Mouse (Mus musculus) CH12.LX (cell line): Measurements from ENCODE around the gene Rreb1. TPM values are rescaled to one million over a fixed set of nuclear protein-coding genes. Genes with fewer than 3 reads are reported as not detected.

Source experiments
- DNase-seq: peaks from one replicate; pipeline ENCODE4 v3.0.0-alpha.2; 2013; ENCODE audit errors: extremely low read depth
- H3K27ac ChIP-seq: 2 replicates; pipeline ENCODE4 v1.5.1; 2012; ENCODE audit warnings: low read depth, mild to moderate bottlenecking, control low read depth, moderate library complexity; ENCODE audit not compliant: insufficient read depth
- H3K27me3 ChIP-seq: replicated peaks from 2 replicates; pipeline ENCODE3; 2012; ENCODE audit warnings: inconsistent platforms
- H3K36me3 ChIP-seq, 2 experiments: replicated peaks in 1 of 2; 2 replicates each; pipeline versions ENCODE3 to v1.6.1; 2012; ENCODE audit warnings: inconsistent platforms in 1 of 2, low read length in 1 of 2, mild to moderate bottlenecking in 1 of 2, mixed read lengths in 1 of 2, moderate library complexity in 1 of 2; ENCODE audit not compliant: control insufficient read depth in 1 of 2, insufficient read depth in 1 of 2
- H3K4me1 ChIP-seq, 2 experiments: 2 replicates each; pipeline ENCODE4 v1.6.1; 2012; ENCODE audit warnings: inconsistent platforms in 1 of 2, moderate library complexity in 1 of 2; ENCODE audit not compliant: insufficient read depth in 2 of 2, control insufficient read depth in 1 of 2
- H3K4me2 ChIP-seq: 2 replicates; pipeline ENCODE4 v1.6.1; 2012; ENCODE audit warnings: low read depth, mild to moderate bottlenecking, control low read depth; ENCODE audit not compliant: poor library complexity, insufficient read depth, severe bottlenecking
- H3K4me3 ChIP-seq, 3 experiments: fragments of 150-350 bp in 1 of 3; sonication (generic) in 1 of 3; replicated peaks in 1 of 3; 2 replicates each; pipeline versions ENCODE3 to v1.5.1; 2011 to 2012; ENCODE audit warnings: low read depth in 2 of 3, low read length in 2 of 3, mild to moderate bottlenecking in 2 of 3, moderate library complexity in 2 of 3, control low read depth in 1 of 3, improper control_type of control experiment in 1 of 3, inconsistent platforms in 1 of 3, mixed read lengths in 1 of 3; ENCODE audit not compliant: poor library complexity in 1 of 3
- H3K79me2 ChIP-seq: replicated peaks from 2 replicates; pipeline ENCODE4 v1.6.1; 2012; ENCODE audit warnings: mild to moderate bottlenecking, moderate library complexity; ENCODE audit not compliant: control insufficient read depth, poor library complexity, insufficient read depth, severe bottlenecking; ENCODE audit errors: extremely low read depth
- H3K9ac ChIP-seq: 2 replicates; pipeline ENCODE4 v1.6.1; 2012; ENCODE audit warnings: low read depth, mild to moderate bottlenecking, control low read depth, moderate library complexity; ENCODE audit not compliant: insufficient read depth
- H3K9me3 ChIP-seq: replicated peaks from 2 replicates; pipeline ENCODE3; 2012; ENCODE audit warnings: low read length, inconsistent platforms, mixed read lengths
- BHLHE40 ChIP-seq: IDR thresholded peaks from 2 replicates; pipeline ENCODE4 v1.6.1; 2011; ENCODE audit warnings: mild to moderate bottlenecking, low read depth, low read length, improper control_type of control experiment
- CHD1 ChIP-seq: IDR thresholded peaks from 2 replicates; pipeline ENCODE4 v1.6.1; 2012; ENCODE audit warnings: low read depth, low read length, improper control_type of control experiment, inconsistent platforms
- IRF4 ChIP-seq: IDR thresholded peaks from 2 replicates; pipeline ENCODE4 v1.6.1; 2014; ENCODE audit warnings: low read depth, mild to moderate bottlenecking, inconsistent platforms, low read length, improper control_type of control experiment
- JUND ChIP-seq: conservative IDR thresholded peaks from 2 replicates; pipeline ENCODE4 v1.6.1; 2011; ENCODE audit warnings: low read depth, low read length, improper control_type of control experiment
- MAFK ChIP-seq: IDR thresholded peaks from 2 replicates; pipeline ENCODE4 v1.6.1; 2011; ENCODE audit warnings: low read length, improper control_type of control experiment; ENCODE audit not compliant: insufficient replicate concordance
- MEF2A ChIP-seq: IDR thresholded peaks from 2 replicates; pipeline ENCODE4 v1.6.1; 2014; ENCODE audit warnings: low read depth, mild to moderate bottlenecking, inconsistent platforms, low read length, improper control_type of control experiment, borderline replicate concordance
- MXI1 ChIP-seq: IDR thresholded peaks from 2 replicates; pipeline ENCODE4 v1.6.1; 2011; ENCODE audit warnings: mild to moderate bottlenecking, low read depth, low read length, improper control_type of control experiment
- MYC ChIP-seq: IDR thresholded peaks from 2 replicates; pipeline ENCODE4 v1.6.1; 2011; ENCODE audit warnings: low read depth, mild to moderate bottlenecking, improper control_type of control experiment, low read length
- NELFE ChIP-seq: IDR thresholded peaks from 2 replicates; pipeline ENCODE4 v1.6.1; 2011; ENCODE audit warnings: low read depth, low read length, improper control_type of control experiment
- POLR2AphosphoS2 ChIP-seq: IDR thresholded peaks from 2 replicates; pipeline ENCODE4 v1.6.1; 2011; ENCODE audit warnings: low read depth, low read length, improper control_type of control experiment
- SMC3 ChIP-seq: IDR thresholded peaks from 2 replicates; pipeline ENCODE4 v1.6.1; 2011; ENCODE audit warnings: low read depth, low read length, improper control_type of control experiment
- TBP ChIP-seq: conservative IDR thresholded peaks from 2 replicates; pipeline ENCODE4 v1.6.1; 2011; ENCODE audit warnings: low read depth, low read length, improper control_type of control experiment
- ZC3H11A ChIP-seq: IDR thresholded peaks from 2 replicates; pipeline ENCODE4 v1.6.1; 2012; ENCODE audit warnings: low read depth, mild to moderate bottlenecking, inconsistent platforms, low read length, improper control_type of control experiment
- ZKSCAN1 ChIP-seq: IDR thresholded peaks from 2 replicates; pipeline ENCODE4 v1.6.1; 2012; ENCODE audit warnings: low read depth, inconsistent platforms, low read length, improper control_type of control experiment, borderline replicate concordance
- ZMIZ1 ChIP-seq: IDR thresholded peaks from 2 replicates; pipeline ENCODE4 v1.6.1; 2012; ENCODE audit warnings: low read depth, mild to moderate bottlenecking, inconsistent platforms, low read length, improper control_type of control experiment
- ZNF384 ChIP-seq: IDR thresholded peaks from 2 replicates; pipeline ENCODE4 v1.6.1; 2012; ENCODE audit warnings: low read depth, low read length, improper control_type of control experiment, inconsistent platforms
- dilution Hi-C: fragments of 300-500 bp; cut with MboI; formaldehyde crosslinking; loops from 2 replicates; pipeline ENCODE4 v1.14.3; 2020; ENCODE audit warnings: low sequenced_read_pairs; ENCODE audit not compliant: extremely low pct_unique_long_range_greater_than_20kb, extremely low pct_ligation_motif_present
- in situ Hi-C: fragments of 300-500 bp; cut with MboI; formaldehyde crosslinking; loops from 3 replicates; pipeline ENCODE4 v1.14.3; 2019; ENCODE audit warnings: low sequenced_read_pairs, low pct_ligation_motif_present, low pct_unique_long_range_greater_than_20kb, mixed read lengths
- polyA plus RNA-seq: library from polyadenylated mRNA; unstranded; fragments of >175 nt; gene quantifications from 2 replicates; pipeline ENCODE4 v1.2.1, GENCODE M21; 2012; ENCODE audit warnings: low read depth; ENCODE audit not compliant: insufficient read length
- total RNA-seq, 2 experiments: library from RNA; depleted of rRNA; stranded (reverse); fragments of 300-350 nt in 1 of 2; fragments of >200 nt in 1 of 2; gene quantifications; 2 replicates each; pipeline ENCODE4 v1.2.3; 2012 to 2014

Rreb1 gene
- total and polyA plus RNA-seq, 3 experiments: 1.0 to 10.2 (median 5.3) TPM

DNA sequence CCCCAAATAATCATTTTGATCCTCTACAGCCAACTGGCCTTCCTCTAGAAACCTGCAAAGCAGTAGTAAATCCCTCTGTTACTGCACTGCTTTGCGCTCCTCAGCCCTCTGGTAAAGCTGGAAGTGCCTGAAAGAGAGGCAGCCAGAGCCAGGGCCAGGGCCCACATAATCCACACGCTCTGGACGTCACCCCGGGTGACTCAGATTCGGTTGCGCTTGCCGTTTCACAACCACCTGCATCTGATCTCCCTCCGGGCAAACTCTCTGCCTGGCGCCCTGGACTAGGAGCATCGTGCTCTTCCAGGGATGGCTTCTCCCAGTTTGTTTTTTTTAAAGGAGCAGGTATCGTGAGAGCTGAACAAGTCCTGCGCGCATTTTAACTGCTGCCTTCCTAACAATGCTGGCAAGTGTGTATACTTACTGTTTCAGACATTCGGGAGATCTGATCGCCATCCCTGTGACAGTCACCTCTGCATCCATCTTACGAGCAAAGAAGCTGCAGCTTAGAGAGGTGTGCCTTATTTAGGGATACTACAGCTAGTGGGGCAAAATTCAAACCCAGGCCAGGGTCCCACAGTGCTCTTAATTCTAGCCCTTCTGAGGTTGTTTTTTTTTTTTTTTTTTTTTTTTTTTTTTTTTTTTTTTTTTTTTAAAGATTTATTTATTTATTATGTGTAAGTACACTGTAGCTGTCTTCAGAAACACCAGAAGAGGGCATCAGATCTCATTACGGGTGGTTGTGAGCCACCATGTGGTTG, 69.6 kb downstream of the Rreb1 start:
- Histone ChIP-seq H3K4me2 (no peak overlapping the region), H3K36me3 (peaks cover 0 to 23% of the 10 kb centered on the region in 2 experiments), H3K79me2 (peaks cover 54% of the 10 kb centered on the region), H3K4me3 (no peak overlapping the region), H3K27me3 (no peaks in the 10 kb centered on the region), H3K9me3 (no peaks in the 10 kb centered on the region), H3K27ac (no peak overlapping the region), H3K9ac (no peak overlapping the region), H3K4me1 (peaks cover 23 to 84% of the 10 kb centered on the region in 2 experiments)
- no peak for TF ChIP-seq MAFK
- TF ChIP-seq ZNF384: peak; percentile 66
- DNase-seq: no peak
- dilution Hi-C loops (no loop called here), in situ Hi-C loops (no loop called here)

- dilution Hi-C loops: no loop called here
- peaks cover 0 to 23% of the 10 kb centered on the region in 2 experiments for H3K36me3 ChIP-seq
- no peaks in the 10 kb centered on the region for H3K9me3 ChIP-seq
- no peak for DNase-seq
- H3K27me3 ChIP-seq: no peaks in the 10 kb centered on the region
- H3K27ac ChIP-seq: no peak overlapping the region
- no peak overlapping the region for H3K9ac ChIP-seq
- in situ Hi-C loops: no loop called here
- H3K4me2 ChIP-seq: no peak overlapping the region
- no peak overlapping the region for H3K4me3 ChIP-seq
- H3K4me1 ChIP-seq: peaks cover 23 to 82% of the 10 kb centered on the region in 2 experiments
- no peak for TF ChIP-seq POLR2AphosphoS2
- TF ChIP-seq IRF4: no peak
- no peak for TF ChIP-seq BHLHE40
- 0 out of 2 replicates have a peak, but pooled peaks have one; percentile 14 for TF ChIP-seq ZNF384
- TF ChIP-seq MEF2A: no peak
- peaks cover 54% of the 10 kb centered on the region for H3K79me2 ChIP-seq
These were observed 70.2 kb downstream of the Rreb1 start for GRCm38 (mm10) chr13:37848438-37848837.

DNA sequence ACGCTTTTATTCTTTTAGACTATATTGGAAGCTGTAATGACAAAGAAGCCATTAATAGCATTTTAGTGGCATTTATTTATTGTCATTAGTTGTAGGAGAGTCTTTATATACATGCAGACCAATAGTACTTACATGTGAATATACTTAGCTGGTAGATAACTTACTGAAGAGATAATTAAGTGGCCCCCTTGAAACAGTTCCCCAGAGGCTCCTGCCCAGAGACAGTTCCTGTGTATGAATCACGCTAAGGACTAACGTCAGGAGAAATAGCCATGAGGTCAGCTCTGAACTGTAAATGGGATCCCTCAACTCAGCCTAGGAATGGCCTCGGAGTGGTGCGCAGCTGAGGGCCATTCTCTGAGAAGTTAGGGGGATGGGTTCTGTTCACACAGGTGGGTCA, 73.4 kb downstream of the Rreb1 start:
- no peak for DNase-seq
- Histone ChIP-seq H3K27me3 (no peaks in the 10 kb centered on the region), H3K9ac (no peak overlapping the region), H3K79me2 (peaks cover 44% of the 10 kb centered on the region), H3K4me3 (no peak overlapping the region), H3K4me1 (peaks cover 12 to 61% of the 10 kb centered on the region in 2 experiments), H3K9me3 (no peaks in the 10 kb centered on the region), H3K4me2 (no peak overlapping the region), H3K36me3 (peaks cover 0 to 17% of the 10 kb centered on the region in 2 experiments), H3K27ac (0 out of 2 replicates have a peak overlapping the region, but pooled peaks have one; percentile 34)
- TF ChIP-seq ZC3H11A: no peak
- TF ChIP-seq JUND: no peak
- no peak for TF ChIP-seq TBP
- no peak for TF ChIP-seq MYC
- no peak for TF ChIP-seq ZKSCAN1
- no peak for TF ChIP-seq ZMIZ1
- TF ChIP-seq CHD1: no peak
- TF ChIP-seq NELFE: no peak
- no peak for TF ChIP-seq SMC3
- TF ChIP-seq MXI1: no peak
- dilution Hi-C loops: no loop called here
- in situ Hi-C loops: no loop called here
